In the genomic region with DNA sequence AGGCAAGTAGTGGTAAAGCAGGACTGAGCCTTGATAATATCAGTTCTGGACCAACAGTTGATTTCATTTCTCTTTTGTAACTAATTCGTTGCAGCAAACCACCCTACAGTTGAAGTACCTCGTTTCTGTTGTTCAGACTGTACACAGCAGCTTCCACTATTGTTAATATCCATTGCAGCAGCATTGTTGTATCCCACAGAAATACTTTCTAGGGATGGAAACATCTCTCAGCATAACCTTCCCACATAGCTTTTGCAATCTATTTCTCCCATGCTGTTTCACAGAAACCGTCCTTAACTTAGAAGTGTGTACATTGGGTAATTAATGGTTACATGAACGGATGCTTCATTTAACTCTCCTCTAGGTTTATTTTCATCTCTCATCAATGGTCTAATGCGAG, we compare ENCODE assay signal across 16 mouse cellular contexts.
"Had no signal": no experiment of that assay in that cellular context is flagged by ENCODE, and none has a peak within 500 bp of the region (broad histone marks: within the 10 kb centered on the region; RNA-seq: fewer than 3 reads in every experiment).

No protein-coding gene starts in this region.

- DNase-seq: cerebellum, adult 9-10 months; cerebellum, adult 9-11 months; cerebellum, postnatal 10 days; cerebellum, postnatal 14 days; cerebellum, postnatal 25 days; cerebellum, postnatal 36 days; embryo, embryonic 11 days; forebrain, postnatal 0 days; gastrocnemius, adult 2 months; gastrocnemius, postnatal 10 days; gastrocnemius, postnatal 14 days; gastrocnemius, postnatal 25 days; gastrocnemius, postnatal 36 days; heart, adult 11 months; heart, adult 18-20 months; heart, adult 2 months had no signal
